Mouse (Mus musculus) left cerebral cortex, postnatal 14 days (tissue): ENCODE data around the gene Dkkl1. TPM values are rescaled to one million over a fixed set of nuclear protein-coding genes. Genes with fewer than 3 reads are reported as not detected.

Experiments used
- microRNA-seq, 2 experiments: library from miRNA; unstranded; fragments of <30 nt; microRNA quantifications; one replicate each; pipeline ENCODE4 v1.2.0; 2022
- total RNA-seq, 2 experiments: library from RNA; stranded (reverse); gene quantifications; 2 replicates each; pipeline ENCODE4 v1.2.3; 2021

Dkkl1 gene
- total RNA-seq, 2 experiments from 2014 or later = 13.7 to 17.3 TPM

Small RNAs within 50 kb of the gene (microRNA-seq; reads per million reads assigned to microRNA genes)
- 4.0 to 4.5 reads per million in 2 experiments for gene Mir7055

Other genes starting within 250 kb of the Dkkl1 start
- 100 to 1,000 TPM in 1 of 2 experiments, 10 to 100 TPM in 1; 97.4 to 101 TPM for gene Cpt1c, start 237.3 kb downstream of the Dkkl1 start, total RNA-seq
- 100 to 1,000 TPM; 166 to 183 TPM for gene Prmt1, start 225.6 kb downstream of the Dkkl1 start, total RNA-seq
- 10 to 100 TPM; 26.7 to 30.4 TPM for gene Irf3, start 214.5 kb downstream of the Dkkl1 start, total RNA-seq
- gene Bcl2l12, start 213.4 kb downstream of the Dkkl1 start, total RNA-seq = 1 to 10 TPM; 2.7 to 3.3 TPM
- gene Scaf1, start 195.8 kb downstream of the Dkkl1 start, total RNA-seq = 100 to 1,000 TPM; 153 to 162 TPM
- 10 to 100 TPM; 11.4 to 13.0 TPM for gene Rras, start 194.2 kb downstream of the Dkkl1 start, total RNA-seq
- gene Prr12, start 159.3 kb downstream of the Dkkl1 start, total RNA-seq = 10 to 100 TPM; 61.4 to 65.7 TPM
- 10 to 100 TPM; 52.4 to 54.1 TPM for gene Nosip, start 149.7 kb downstream of the Dkkl1 start, total RNA-seq
- gene Prrg2, start 149.5 kb downstream of the Dkkl1 start, total RNA-seq = 1 to 10 TPM; 6.6 to 7.1 TPM
- 1 to 10 TPM; 7.5 to 7.8 TPM for gene Rcn3, start 119.9 kb downstream of the Dkkl1 start, total RNA-seq
- gene Fcgrt, start 108.3 kb downstream of the Dkkl1 start, total RNA-seq = 10 to 100 TPM; 21.0 to 22.8 TPM
- 100 to 1,000 TPM; 402 to 406 TPM for gene Rps11, start 87.7 kb downstream of the Dkkl1 start, total RNA-seq
- 100 to 1,000 TPM; 608 to 639 TPM for gene Rpl13a, start 83.4 kb downstream of the Dkkl1 start, total RNA-seq
- not detected for gene Gm45713, start 75.9 kb downstream of the Dkkl1 start, total RNA-seq
- gene Flt3l, start 75.7 kb downstream of the Dkkl1 start, total RNA-seq = 1 to 10 TPM; 2.4 to 3.2 TPM
- 10 to 100 TPM; 46.9 to 48.4 TPM for gene Pih1d1, start 57.8 kb downstream of the Dkkl1 start, total RNA-seq
- gene Aldh16a1, start 57.6 kb downstream of the Dkkl1 start, total RNA-seq = 10 to 100 TPM; 10.7 to 13.5 TPM
- gene Slc17a7, start 48.2 kb downstream of the Dkkl1 start, total RNA-seq = 1,000 to 10,000 TPM; 1,570 to 1,628 TPM
- under 1 TPM in 1 of 2 experiments, not detected in 1; 0.18 TPM for gene Gfy, start 32.6 kb downstream of the Dkkl1 start, total RNA-seq
- gene Pth2, start 31.2 kb downstream of the Dkkl1 start, total RNA-seq = not detected
- gene Ccdc155, start 7.3 kb downstream of the Dkkl1 start, total RNA-seq = 1 to 10 TPM; 3.0 to 3.5 TPM
- gene Tead2, start 3.6 kb upstream of the Dkkl1 start, total RNA-seq = 1 to 10 TPM; 5.6 to 6.1 TPM
- gene Cd37, start 27.0 kb upstream of the Dkkl1 start, total RNA-seq = 1 to 10 TPM; 3.4 to 4.0 TPM
- 1 to 10 TPM in 1 of 2 experiments, under 1 TPM in 1; 0.97 to 1.1 TPM for gene Slc6a16, start 28.9 kb upstream of the Dkkl1 start, total RNA-seq
- under 1 TPM; 0.40 to 0.59 TPM for gene Slc6a21, start 65.4 kb upstream of the Dkkl1 start, total RNA-seq
- gene Trpm4, start 121.6 kb upstream of the Dkkl1 start, total RNA-seq = 10 to 100 TPM; 19.5 to 21.3 TPM
- 1 to 10 TPM in 1 of 2 experiments, under 1 TPM in 1; 0.99 to 1.2 TPM for gene Hrc, start 123.1 kb upstream of the Dkkl1 start, total RNA-seq
- 100 to 1,000 TPM; 159 to 168 TPM for gene Ppfia3, start 154.9 kb upstream of the Dkkl1 start, total RNA-seq
- gene Lin7b, start 158.4 kb upstream of the Dkkl1 start, total RNA-seq = 100 to 1,000 TPM; 198 to 216 TPM
- 100 to 1,000 TPM; 373 to 398 TPM for gene Snrnp70, start 183.6 kb upstream of the Dkkl1 start, total RNA-seq
- gene Kcna7, start 193.5 kb upstream of the Dkkl1 start, total RNA-seq = under 1 TPM in 1 of 2 experiments, not detected in 1; 0.15 TPM
- not detected for gene Ntf5, start 201.5 kb upstream of the Dkkl1 start, total RNA-seq
- gene Lhb, start 208.7 kb upstream of the Dkkl1 start, total RNA-seq = not detected
- 10 to 100 TPM; 14.4 to 16.3 TPM for gene Gys1, start 222.7 kb upstream of the Dkkl1 start, total RNA-seq
- 10 to 100 TPM; 32.1 to 35.6 TPM for gene Ruvbl2, start 225.9 kb upstream of the Dkkl1 start, total RNA-seq
- 100 to 1,000 TPM; 287 to 302 TPM for gene Ftl1, start 247.7 kb upstream of the Dkkl1 start, total RNA-seq